Mouse (Mus musculus) stomach, postnatal 0 days (tissue): ENCODE data around the gene Cela3b. TPM values are rescaled to one million over a fixed set of nuclear protein-coding genes. Genes with fewer than 3 reads are reported as not detected.

Experiments
- ATAC-seq: fragments of 200-750 bp; cut with Nextera tagmentation; 2 replicates; pipeline ENCODE4 v1.8.0; 2017; ENCODE audit not compliant: low FRiP score, low TSS enrichment
- DNase-seq: peaks from one replicate; pipeline ENCODE4 v3.0.0-alpha.2; 2016; ENCODE audit warnings: low spot score
- H3K27ac ChIP-seq: fragments of 300-500 bp; sonication (generic); replicated peaks from 2 replicates; pipeline ENCODE4 v1.5.1; 2014; ENCODE audit warnings: mild to moderate bottlenecking, control low read depth
- H3K27me3 ChIP-seq: fragments of 300-500 bp; sonication (generic); 2 replicates; pipeline ENCODE4 v1.6.1; 2014; ENCODE audit warnings: low read length; ENCODE audit not compliant: control insufficient read depth, insufficient read depth
- H3K36me3 ChIP-seq: fragments of 300-500 bp; sonication (generic); 2 replicates; pipeline ENCODE4 v1.6.1; 2014; ENCODE audit warnings: low read length, mixed read lengths; ENCODE audit not compliant: control insufficient read depth, insufficient read depth
- H3K4me1 ChIP-seq: fragments of 300-500 bp; sonication (generic); replicated peaks from 2 replicates; pipeline ENCODE4 v1.6.1; 2014; ENCODE audit warnings: antibody characterized with exemption; ENCODE audit not compliant: control insufficient read depth, insufficient read depth
- H3K4me2 ChIP-seq: fragments of 300-500 bp; sonication (generic); replicated peaks from 2 replicates; pipeline ENCODE4 v1.6.1; 2014; ENCODE audit warnings: low read depth, mild to moderate bottlenecking, control low read depth, moderate library complexity
- H3K4me3 ChIP-seq: fragments of 300-500 bp; sonication (generic); 2 replicates; pipeline ENCODE4 v1.5.1; 2014; ENCODE audit warnings: low read depth, low read length, control low read depth
- H3K9ac ChIP-seq: fragments of 300-500 bp; sonication (generic); 2 replicates; pipeline ENCODE4 v1.6.1; 2014; ENCODE audit warnings: mild to moderate bottlenecking, low read length, control low read depth, mixed read lengths
- H3K9me3 ChIP-seq: fragments of 300-500 bp; sonication (generic); 2 replicates; pipeline ENCODE4 v1.6.1; 2016; ENCODE audit warnings: low read length; ENCODE audit not compliant: control insufficient read depth
- CTCF ChIP-seq: IDR thresholded peaks from 2 replicates; pipeline ENCODE4 v1.5.1; 2016; ENCODE audit warnings: antibody characterized with exemption, low read depth, mild to moderate bottlenecking, moderate library complexity
- EP300 ChIP-seq: optimal IDR thresholded peaks from 2 replicates; pipeline ENCODE3; 2016; ENCODE audit warnings: antibody characterized with exemption
- WGBS: fragments of 180-500 bp; shearing (Covaris S2); extraction: QIAGEN DNeasy Blood & Tissue Kit; methylation state at CpG from one replicate; pipeline ENCODE4 v1.1.7; 2014; 5-methylcytosine and 5-hydroxymethylcytosine counted together
- polyA plus RNA-seq: library from polyadenylated mRNA; unstranded; fragments of >200 nt; fragmentation: Nextera tagmentation; extraction: Ambion mirVana; gene quantifications from 2 replicates; pipeline ENCODE4 v1.2.1, GENCODE M21; 2015

Gene Cela3b
- polyA plus RNA-seq, 1 experiment from 2014 or later: 4.8 TPM

GRCm38 (mm10) chr4:137396641-137397525 is 33.5 kb downstream of the Cela3b start:
- H3K27ac ChIP-seq: no peak overlapping the region
- WGBS: 64% methylated on average over 15 of the region's 15 CpGs

GRCm38 (mm10) chr4:137393378-137394135 is 36.8 kb downstream of the Cela3b start:
- H3K4me2 ChIP-seq: no peak overlapping the region
- no peaks in the 10 kb centered on the region for H3K9me3 ChIP-seq
- H3K4me1 ChIP-seq: no peaks in the 10 kb centered on the region; the same call in 1 of the 2 replicates
- H3K4me3 ChIP-seq: no peak overlapping the region
- peak; percentile 14; the same call in 1 of the 2 replicates for TF ChIP-seq CTCF
- no peak for TF ChIP-seq EP300
- H3K36me3 ChIP-seq: no peaks in the 10 kb centered on the region
- ATAC-seq: no peak
- H3K27me3 ChIP-seq: no peaks in the 10 kb centered on the region
- DNase-seq: no peak
- no peak overlapping the region for H3K9ac ChIP-seq
- WGBS: 43% methylated on average over 9 of the region's 9 CpGs
- 0 out of 2 replicates have a peak overlapping the region, but pooled peaks have one; percentile 35 for H3K27ac ChIP-seq

More at GRCm38 (mm10) chr4:137396641-137397525, 33.5 kb downstream of the Cela3b start:
- Histone ChIP-seq H3K9ac (no peak overlapping the region), H3K4me1 (no peaks in the 10 kb centered on the region), H3K36me3 (no peaks in the 10 kb centered on the region), H3K9me3 (no peaks in the 10 kb centered on the region), H3K4me2 (no peak overlapping the region), H3K4me3 (no peak overlapping the region), H3K27me3 (no peaks in the 10 kb centered on the region)
- TF ChIP-seq CTCF (no peak), EP300 (no peak)
- DNase-seq (peak; percentile 53), ATAC-seq (peak; percentile 48; the same call in 1 of the 2 replicates)

GRCm38 (mm10) chr4:137392874-137393273 is 37.5 kb downstream of the Cela3b start:
- Histone ChIP-seq H3K36me3 (no peaks in the 10 kb centered on the region), H3K4me3 (no peak overlapping the region), H3K4me2 (no peak overlapping the region), H3K27ac (no peak overlapping the region), H3K4me1 (no peaks in the 10 kb centered on the region; the same call in 1 of the 2 replicates), H3K9me3 (no peaks in the 10 kb centered on the region), H3K27me3 (no peaks in the 10 kb centered on the region), H3K9ac (no peak overlapping the region; the same call in 1 of the 2 replicates)
- 68% methylated on average over 9 of the region's 9 CpGs for WGBS
- DNase-seq (peak; percentile 51), ATAC-seq (peak; percentile 49)
- TF ChIP-seq CTCF: no peak
- no peak for TF ChIP-seq EP300

- H3K36me3 ChIP-seq: no peaks in the 10 kb centered on the region
- no peak for ATAC-seq
Observed at GRCm38 (mm10) chr4:137391287-137391686, 39.1 kb downstream of the Cela3b start.

DNA sequence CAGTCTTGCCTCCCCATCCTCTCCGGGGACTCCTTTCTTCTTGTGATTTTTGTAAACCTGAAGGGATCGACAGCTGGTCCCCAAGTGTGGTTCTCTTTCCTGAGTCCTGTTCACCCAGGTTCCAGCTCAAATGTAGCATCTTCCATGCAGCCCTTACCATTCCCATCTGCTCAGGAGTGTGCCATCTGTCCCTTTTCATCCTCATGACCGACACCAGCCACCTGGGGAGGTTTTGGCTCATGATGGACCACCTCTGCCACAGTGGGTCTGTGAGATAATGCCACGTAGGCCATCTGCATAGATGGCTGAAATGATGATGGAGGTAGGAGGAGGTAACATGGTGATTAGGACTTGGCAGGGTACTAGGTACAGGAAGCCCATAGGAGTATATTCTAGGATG is 40.1 kb downstream of the Cela3b start:
- no peaks in the 10 kb centered on the region; the same call in 1 of the 2 replicates for H3K4me1 ChIP-seq
- WGBS: 97% methylated on average over 4 of the region's 4 CpGs
- TF ChIP-seq EP300: no peak
- TF ChIP-seq CTCF: no peak
- no peak overlapping the region for H3K27ac ChIP-seq
- no peaks in the 10 kb centered on the region for H3K27me3 ChIP-seq
- DNase-seq (no peak), ATAC-seq (no peak)
- no peaks in the 10 kb centered on the region for H3K9me3 ChIP-seq
- no peaks in the 10 kb centered on the region for H3K36me3 ChIP-seq
- H3K4me2 ChIP-seq: no peak overlapping the region
- no peak overlapping the region for H3K9ac ChIP-seq
- no peak overlapping the region for H3K4me3 ChIP-seq

More at GRCm38 (mm10) chr4:137391287-137391686, 39.1 kb downstream of the Cela3b start:
- no peak overlapping the region for H3K4me3 ChIP-seq
- no peak overlapping the region for H3K27ac ChIP-seq
- H3K9ac ChIP-seq: no peak overlapping the region
- no peaks in the 10 kb centered on the region; the same call in 1 of the 2 replicates for H3K4me1 ChIP-seq
- no peaks in the 10 kb centered on the region for H3K9me3 ChIP-seq
- H3K4me2 ChIP-seq: no peak overlapping the region
- 91% methylated on average over 3 of the region's 3 CpGs for WGBS
- no peak for DNase-seq
- no peaks in the 10 kb centered on the region for H3K27me3 ChIP-seq
- TF ChIP-seq CTCF (peak; percentile 58), EP300 (no peak)
